Mouse (Mus musculus) lung, embryonic 16.5 days (tissue): Measurements from ENCODE around the gene Klra3. TPM values are rescaled to one million over a fixed set of nuclear protein-coding genes. Genes with fewer than 3 reads are reported as not detected.

Experiments used
- polyA plus RNA-seq: library from polyadenylated mRNA; unstranded; fragments of >200 nt; fragmentation: Nextera tagmentation; extraction: Ambion mirVana; gene quantifications from 2 replicates; pipeline ENCODE4 v1.2.1, GENCODE M21; 2015

Klra3 gene
- polyA plus RNA-seq, 1 experiment from 2014 or later, result not detected

Other genes starting within 250 kb of the Klra3 start
- not detected in 2 replicates for gene Klra8, start 207.7 kb downstream of the Klra3 start, polyA plus RNA-seq
- gene Klra9, start 144.5 kb downstream of the Klra3 start, polyA plus RNA-seq, result not detected in 2 replicates
- gene Klra7, start 104.3 kb downstream of the Klra3 start, polyA plus RNA-seq, result not detected in 2 replicates
- gene Klra10, start 55.6 kb downstream of the Klra3 start, polyA plus RNA-seq, result not detected in 2 replicates
- not detected in 2 replicates for gene Klra1, start 49.3 kb upstream of the Klra3 start, polyA plus RNA-seq